Mouse (Mus musculus) hindbrain, embryonic 14.5 days (tissue): ENCODE data around the gene Ptprg. TPM values are rescaled to one million over a fixed set of nuclear protein-coding genes. Genes with fewer than 3 reads are reported as not detected.

ENCODE experiments used
- ATAC-seq: fragments of 200-750 bp; cut with Nextera tagmentation; 2 replicates; pipeline ENCODE4 v1.8.0; 2017; ENCODE audit warnings: moderate number of reproducible peaks, mild to moderate bottlenecking, moderate TSS enrichment, moderate library complexity; ENCODE audit not compliant: low FRiP score
- DNase-seq: peaks from one replicate; pipeline ENCODE4 v3.0.0-alpha.2; 2015; ENCODE audit warnings: low spot score
- H3K27ac ChIP-seq: fragments of 300-500 bp; sonication (generic); 2 replicates; pipeline ENCODE4 v1.5.1; 2014; ENCODE audit warnings: mild to moderate bottlenecking, moderate library complexity
- H3K27me3 ChIP-seq: fragments of 300-500 bp; sonication (generic); 2 replicates; pipeline ENCODE4 v1.6.1; 2014; ENCODE audit warnings: mild to moderate bottlenecking, low read length, mixed read lengths; ENCODE audit not compliant: control insufficient read depth, insufficient read depth
- H3K36me3 ChIP-seq: fragments of 300-500 bp; sonication (generic); replicated peaks from 2 replicates; pipeline ENCODE4 v1.6.1; 2014; ENCODE audit not compliant: control insufficient read depth, insufficient read depth
- H3K4me1 ChIP-seq: fragments of 300-500 bp; sonication (generic); replicated peaks from 2 replicates; pipeline ENCODE4 v1.6.1; 2014; ENCODE audit warnings: antibody characterized with exemption, low read length, mixed read lengths; ENCODE audit not compliant: control insufficient read depth, insufficient read depth
- H3K4me2 ChIP-seq: fragments of 300-500 bp; sonication (generic); replicated peaks from 2 replicates; pipeline ENCODE4 v1.6.1; 2014; ENCODE audit warnings: mild to moderate bottlenecking, moderate library complexity
- H3K4me3 ChIP-seq: fragments of 300-500 bp; sonication (generic); replicated peaks from 2 replicates; pipeline ENCODE4 v1.5.1; 2014; ENCODE audit warnings: mild to moderate bottlenecking, low read length
- H3K9ac ChIP-seq: fragments of 300-500 bp; sonication (generic); 2 replicates; pipeline ENCODE4 v1.6.1; 2014
- H3K9me3 ChIP-seq: fragments of 300-500 bp; sonication (generic); 2 replicates; pipeline ENCODE4 v1.6.1; 2016; ENCODE audit warnings: low read length; ENCODE audit not compliant: control insufficient read depth
- WGBS: fragments of 180-500 bp; shearing (Covaris S2); extraction: QIAGEN DNeasy Blood & Tissue Kit; methylation state at CpG from one replicate; pipeline ENCODE4 v1.1.7; 2014; 5-methylcytosine and 5-hydroxymethylcytosine counted together
- polyA plus RNA-seq: library from polyadenylated mRNA; unstranded; fragments of >200 nt; fragmentation: Nextera tagmentation; extraction: Ambion mirVana; gene quantifications from 2 replicates; pipeline ENCODE4 v1.2.1, GENCODE M21; 2014

The Ptprg gene
- polyA plus RNA-seq, 1 experiment from 2014 or later, result 49.0 TPM

GRCm38 (mm10) chr14:11552521-11553272 is 635 bp upstream of the Ptprg start:
- WGBS, result 2% methylated on average over 33 of the region's 33 CpGs
- DNase-seq, result peak; percentile 31
- Histone ChIP-seq H3K36me3 (no peaks in the 10 kb centered on the region), H3K9me3 (no peaks in the 10 kb centered on the region), H3K27me3 (no peaks in the 10 kb centered on the region), H3K4me2 (peak overlapping the region; percentile 69), H3K27ac (peak overlapping the region; percentile 96), H3K4me3 (peak overlapping the region; percentile 83), H3K9ac (peak overlapping the region; percentile 86), H3K4me1 (peaks cover 21% of the 10 kb centered on the region)
- peak; percentile 11; the same call in 1 of the 2 replicates for ATAC-seq

GRCm38 (mm10) chr14:11553679-11554305 is 460 bp downstream of the Ptprg start:
- H3K4me3 ChIP-seq, result peak overlapping the region; percentile 83
- peaks cover 25% of the 10 kb centered on the region for H3K4me1 ChIP-seq
- no peaks in the 10 kb centered on the region for H3K36me3 ChIP-seq
- DNase-seq, result peak; percentile 55
- H3K27ac ChIP-seq, result peak overlapping the region; percentile 96
- H3K4me2 ChIP-seq, result peak overlapping the region; percentile 69
- no peaks in the 10 kb centered on the region for H3K27me3 ChIP-seq
- WGBS, result under 1% methylated on average over 57 of the region's 57 CpGs
- peak; percentile 56; the same call in 1 of the 2 replicates for ATAC-seq
- H3K9ac ChIP-seq, result peak overlapping the region; percentile 86
- no peaks in the 10 kb centered on the region for H3K9me3 ChIP-seq

GRCm38 (mm10) chr14:11554306-11555041 is 1.1 kb downstream of the Ptprg start:
- Histone ChIP-seq H3K9ac (peak overlapping the region; percentile 86), H3K27ac (peak overlapping the region; percentile 96), H3K4me2 (peak overlapping the region; percentile 69), H3K9me3 (no peaks in the 10 kb centered on the region), H3K4me1 (peaks cover 25% of the 10 kb centered on the region), H3K36me3 (no peaks in the 10 kb centered on the region), H3K27me3 (no peaks in the 10 kb centered on the region), H3K4me3 (peak overlapping the region; percentile 83)
- WGBS, result under 1% methylated on average over 45 of the region's 46 CpGs
- DNase-seq (peak; percentile 67), ATAC-seq (peak; percentile 49)

GRCm38 (mm10) chr14:11555061-11555501 is 1.7 kb downstream of the Ptprg start:
- peak overlapping the region; percentile 69 for H3K4me2 ChIP-seq
- WGBS, result under 1% methylated on average over 17 of the region's 17 CpGs
- H3K27ac ChIP-seq, result peak overlapping the region; percentile 96
- H3K27me3 ChIP-seq, result no peaks in the 10 kb centered on the region
- peak overlapping the region; percentile 83 for H3K4me3 ChIP-seq
- DNase-seq (no peak), ATAC-seq (peak; percentile 22; the same call in 1 of the 2 replicates)
- peak overlapping the region; percentile 86 for H3K9ac ChIP-seq
- no peaks in the 10 kb centered on the region for H3K9me3 ChIP-seq
- peaks cover 25% of the 10 kb centered on the region for H3K4me1 ChIP-seq
- H3K36me3 ChIP-seq, result no peaks in the 10 kb centered on the region

GRCm38 (mm10) chr14:11555521-11556355 is 2.4 kb downstream of the Ptprg start:
- H3K36me3 ChIP-seq, result no peaks in the 10 kb centered on the region
- peak overlapping the region; percentile 86 for H3K9ac ChIP-seq
- under 1% methylated on average over 35 of the region's 35 CpGs for WGBS
- no peak for DNase-seq
- H3K4me1 ChIP-seq, result peaks cover 25% of the 10 kb centered on the region
- H3K27me3 ChIP-seq, result no peaks in the 10 kb centered on the region
- ATAC-seq, result no peak
- peak overlapping the region; percentile 69 for H3K4me2 ChIP-seq
- H3K27ac ChIP-seq, result peak overlapping the region; percentile 96
- peak overlapping the region; percentile 83 for H3K4me3 ChIP-seq
- no peaks in the 10 kb centered on the region for H3K9me3 ChIP-seq

GRCm38 (mm10) chr14:11556356-11557130 is 3.2 kb downstream of the Ptprg start:
- ATAC-seq, result no peak
- Histone ChIP-seq H3K4me1 (peaks cover 25% of the 10 kb centered on the region), H3K36me3 (no peaks in the 10 kb centered on the region), H3K27me3 (no peaks in the 10 kb centered on the region), H3K4me3 (peak overlapping the region; percentile 83), H3K4me2 (peak overlapping the region; percentile 69), H3K27ac (peak overlapping the region; percentile 96), H3K9me3 (no peaks in the 10 kb centered on the region), H3K9ac (peak overlapping the region; percentile 86)
- DNase-seq, result peak; percentile 63
- 2% methylated on average over 26 of the region's 26 CpGs for whole genome bisulfite sequencing

- H3K27ac ChIP-seq, result no peak overlapping the region
- H3K4me1 ChIP-seq, result peaks cover 16% of the 10 kb centered on the region
- no peaks in the 10 kb centered on the region for H3K9me3 ChIP-seq
- no peak for DNase-seq
- H3K4me2 ChIP-seq, result 0 out of 2 replicates have a peak overlapping the region, but pooled peaks have one; percentile 69
- H3K36me3 ChIP-seq, result no peaks in the 10 kb centered on the region
- no peaks in the 10 kb centered on the region for H3K27me3 ChIP-seq
- ATAC-seq, result no peak
- H3K4me3 ChIP-seq, result no peak overlapping the region
- H3K9ac ChIP-seq, result no peak overlapping the region
Observed at GRCm38 (mm10) chr14:11558496-11558895, 5.2 kb downstream of the Ptprg start.

- ATAC-seq (no peak), DNase-seq (no peak)
- no peak overlapping the region for H3K4me2 ChIP-seq
- no peak overlapping the region for H3K9ac ChIP-seq
- H3K27me3 ChIP-seq, result no peaks in the 10 kb centered on the region
- H3K4me3 ChIP-seq, result no peak overlapping the region
- peaks cover 16% of the 10 kb centered on the region for H3K4me1 ChIP-seq
- no peaks in the 10 kb centered on the region for H3K9me3 ChIP-seq
- no peak overlapping the region for H3K27ac ChIP-seq
- H3K36me3 ChIP-seq, result no peaks in the 10 kb centered on the region
- 67% methylated on average over 8 of the region's 8 CpGs for WGBS
Observed at GRCm38 (mm10) chr14:11560641-11561232, 7.4 kb downstream of the Ptprg start.
